Mouse (Mus musculus): ENCODE measurements around the gene Rasal1. TPM values are rescaled to one million over a fixed set of nuclear protein-coding genes. Genes with fewer than 3 reads are reported as not detected.

Rasal1 gene
- total RNA-seq, 2 experiments from 2014 or later = not detected

Other genes starting within 250 kb of the Rasal1 start
- not detected for gene Lhx5, start 217.1 kb upstream of the Rasal1 start, total RNA-seq (2021)
- under 1 TPM; 0.31 to 0.64 TPM for gene Sdsl, start 176.0 kb upstream of the Rasal1 start, total RNA-seq (2021)
- not detected for gene Sds, start 172.3 kb upstream of the Rasal1 start, total RNA-seq (2021)
- gene Plbd2, start 145.2 kb upstream of the Rasal1 start, total RNA-seq (2021) = 10 to 100 TPM; 29.1 to 32.6 TPM
- 10 to 100 TPM in 1 of 2 experiments, 1 to 10 TPM in 1; 9.4 to 11.7 TPM for gene Slc8b1, start 137.6 kb upstream of the Rasal1 start, total RNA-seq (2021)
- 10 to 100 TPM; 44.3 to 48.3 TPM for gene Tpcn1, start 60.1 kb upstream of the Rasal1 start, total RNA-seq (2021)
- under 1 TPM in 1 of 2 experiments, not detected in 1; 0.18 TPM for gene Iqcd, start 59.8 kb upstream of the Rasal1 start, total RNA-seq (2021)
- gene Rita1, start 36.2 kb upstream of the Rasal1 start, total RNA-seq (2021) = 1 to 10 TPM; 4.8 to 6.3 TPM
- 10 to 100 TPM; 15.7 to 17.1 TPM for gene Ddx54, start 36.1 kb upstream of the Rasal1 start, total RNA-seq (2021)
- gene Cfap73, start 14.6 kb upstream of the Rasal1 start, total RNA-seq (2021) = not detected
- under 1 TPM; 0.61 to 0.91 TPM for gene Dtx1, start 63.1 kb downstream of the Rasal1 start, total RNA-seq (2021)
- gene Oas2, start 101.0 kb downstream of the Rasal1 start, total RNA-seq (2021) = under 1 TPM; 0.21 to 0.28 TPM
- gene Oas3, start 128.8 kb downstream of the Rasal1 start, total RNA-seq (2021) = not detected
- not detected for gene Oas1e, start 146.7 kb downstream of the Rasal1 start, total RNA-seq (2021)
- gene Oas1c, start 163.7 kb downstream of the Rasal1 start, total RNA-seq (2021) = not detected
- not detected for gene Oas1f, start 198.6 kb downstream of the Rasal1 start, total RNA-seq (2021)
- not detected for gene Oas1h, start 212.6 kb downstream of the Rasal1 start, total RNA-seq (2021)
- not detected for gene Oas1g, start 238.8 kb downstream of the Rasal1 start, total RNA-seq (2021)